Mouse (Mus musculus) heart, postnatal 0 days (tissue): ENCODE results near the gene Nudt7.

Experiments
- CTCF ChIP-seq: IDR thresholded peaks from 2 replicates; pipeline ENCODE4 v1.5.1; 2016; ENCODE audit warnings: antibody characterized with exemption, control low read depth, low read depth
- EP300 ChIP-seq: IDR thresholded peaks from 2 replicates; pipeline ENCODE4 v1.6.1; 2016; ENCODE audit warnings: antibody characterized with exemption, low read depth

DNA sequence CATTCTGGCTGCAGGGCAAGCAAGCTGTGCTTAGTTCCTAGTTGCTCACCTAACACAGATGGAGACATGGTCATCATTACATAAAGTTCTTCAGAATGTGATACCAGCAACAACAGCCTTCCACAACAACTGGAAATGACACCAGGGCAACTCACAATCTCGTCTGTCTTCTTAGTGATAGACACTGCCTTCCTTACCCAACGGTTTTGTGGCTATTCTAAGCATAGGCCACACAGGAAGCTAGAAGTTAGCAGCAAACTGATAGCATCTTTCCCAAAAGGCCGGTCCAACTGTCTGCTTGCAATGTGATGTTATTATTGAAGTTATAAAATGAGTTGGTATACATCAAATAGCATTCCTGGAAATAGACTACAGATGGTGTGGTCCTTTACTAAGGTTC, 9.7 kb upstream of the Nudt7 start:
- no peak for TF ChIP-seq CTCF
- TF ChIP-seq EP300, result no peak
